Mouse (Mus musculus) limb, embryonic 13.5 days (tissue): Measurements from ENCODE around the gene Srsf4. TPM values are rescaled to one million over a fixed set of nuclear protein-coding genes. Genes with fewer than 3 reads are reported as not detected.
A peak's percentile ranks its signal among the peaks of the same experiment; 100 is the strongest.

ENCODE experiments used
- ATAC-seq: fragments of 200-750 bp; cut with Nextera tagmentation; 2 replicates; pipeline ENCODE4 v1.8.0; 2017; ENCODE audit warnings: low read depth, moderate number of reproducible peaks, moderate TSS enrichment; ENCODE audit not compliant: low FRiP score
- H3K27ac ChIP-seq: fragments of 300-500 bp; sonication (generic); 2 replicates; pipeline ENCODE4 v1.5.1; 2015; ENCODE audit warnings: inconsistent platforms, mild to moderate bottlenecking, moderate library complexity
- H3K27me3 ChIP-seq: fragments of 300-500 bp; sonication (generic); 2 replicates; pipeline ENCODE4 v1.6.1; 2015; ENCODE audit warnings: mild to moderate bottlenecking, inconsistent platforms
- H3K36me3 ChIP-seq: fragments of 300-500 bp; sonication (generic); 2 replicates; pipeline ENCODE4 v1.6.1; 2015; ENCODE audit warnings: inconsistent platforms, mild to moderate bottlenecking, moderate library complexity
- H3K4me1 ChIP-seq: fragments of 300-500 bp; sonication (generic); 2 replicates; pipeline ENCODE4 v1.6.1; 2015; ENCODE audit warnings: inconsistent platforms
- H3K4me2 ChIP-seq: fragments of 300-500 bp; sonication (generic); replicated peaks from 2 replicates; pipeline ENCODE4 v1.6.1; 2015; ENCODE audit warnings: inconsistent platforms, mild to moderate bottlenecking, moderate library complexity
- H3K4me3 ChIP-seq: fragments of 300-500 bp; sonication (generic); 2 replicates; pipeline ENCODE4 v1.5.1; 2015; ENCODE audit warnings: moderate library complexity, mild to moderate bottlenecking, inconsistent platforms
- H3K9ac ChIP-seq: fragments of 300-500 bp; sonication (generic); 2 replicates; pipeline ENCODE4 v1.6.1; 2015; ENCODE audit warnings: mild to moderate bottlenecking, inconsistent platforms
- H3K9me3 ChIP-seq: fragments of 300-500 bp; sonication (generic); 2 replicates; pipeline ENCODE4 v1.6.1; 2016; ENCODE audit warnings: inconsistent platforms
- WGBS: fragments of 180-500 bp; shearing (Covaris S2); methylation state at CpG from one replicate; pipeline ENCODE4 v1.1.7; 2015; 5-methylcytosine and 5-hydroxymethylcytosine counted together
- polyA plus RNA-seq: library from polyadenylated mRNA; unstranded; fragments of >200 nt; fragmentation: Nextera tagmentation; extraction: Ambion mirVana; gene quantifications from 2 replicates; pipeline ENCODE4 v1.2.1, GENCODE M21; 2015

Srsf4 gene
- polyA plus RNA-seq, 1 experiment from 2014 or later, result 123 TPM

- H3K9ac ChIP-seq, result no peak overlapping the region
- peaks cover 18% of the 10 kb centered on the region for H3K4me1 ChIP-seq
- no peak overlapping the region for H3K4me2 ChIP-seq
- no peaks in the 10 kb centered on the region for H3K27me3 ChIP-seq
- H3K27ac ChIP-seq, result no peak overlapping the region
- H3K36me3 ChIP-seq, result peaks cover 37% of the 10 kb centered on the region
- H3K9me3 ChIP-seq, result no peaks in the 10 kb centered on the region
- H3K4me3 ChIP-seq, result no peak overlapping the region
- 66% methylated on average over 6 of the region's 6 CpGs for WGBS
- no peak for ATAC-seq
Observed at GRCm38 (mm10) chr4:131906423-131906822, 33.0 kb downstream of the Srsf4 start.

DNA sequence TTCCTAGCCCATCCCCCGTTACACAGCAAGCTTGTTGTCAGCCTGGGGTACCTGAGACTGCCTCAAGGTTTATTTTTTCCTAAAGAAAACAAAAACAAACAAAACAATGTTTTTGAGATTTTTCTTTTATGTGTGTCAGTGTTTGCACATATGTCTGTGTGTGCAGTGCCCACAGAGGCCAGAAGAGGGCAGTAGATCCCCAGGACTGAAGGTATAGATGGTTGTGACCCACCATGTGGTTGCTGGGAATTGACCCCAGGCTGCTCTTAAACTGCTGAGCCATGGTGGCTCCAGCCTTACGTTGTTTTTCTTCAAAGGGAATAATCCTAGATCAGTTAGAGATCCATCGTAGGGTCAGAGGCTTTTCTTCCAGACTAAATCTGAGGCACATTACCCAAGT, 34.5 kb downstream of the Srsf4 start:
- no peak overlapping the region for H3K4me3 ChIP-seq
- H3K9ac ChIP-seq, result no peak overlapping the region
- no peak for ATAC-seq
- no peaks in the 10 kb centered on the region for H3K9me3 ChIP-seq
- no peak overlapping the region for H3K4me2 ChIP-seq
- no peak overlapping the region for H3K27ac ChIP-seq
- peaks cover 19% of the 10 kb centered on the region for H3K4me1 ChIP-seq
- H3K36me3 ChIP-seq, result peaks cover 23% of the 10 kb centered on the region
- H3K27me3 ChIP-seq, result peaks cover 5% of the 10 kb centered on the region
- WGBS, result 88% methylated on average over 3 of the region's 3 CpGs

- Histone ChIP-seq H3K4me2 (peak overlapping the region; percentile 45), H3K27ac (no peak overlapping the region; the same call in 1 of the 2 replicates), H3K36me3 (peaks cover 5% of the 10 kb centered on the region), H3K9me3 (no peaks in the 10 kb centered on the region), H3K4me3 (no peak overlapping the region), H3K4me1 (peaks cover 43% of the 10 kb centered on the region), H3K27me3 (peaks cover 15% of the 10 kb centered on the region), H3K9ac (no peak overlapping the region)
- ATAC-seq, result no peak
- 4% methylated on average over 18 of the region's 21 CpGs for WGBS
Observed at GRCm38 (mm10) chr4:131910237-131910994, 37.0 kb downstream of the Srsf4 start.

DNA sequence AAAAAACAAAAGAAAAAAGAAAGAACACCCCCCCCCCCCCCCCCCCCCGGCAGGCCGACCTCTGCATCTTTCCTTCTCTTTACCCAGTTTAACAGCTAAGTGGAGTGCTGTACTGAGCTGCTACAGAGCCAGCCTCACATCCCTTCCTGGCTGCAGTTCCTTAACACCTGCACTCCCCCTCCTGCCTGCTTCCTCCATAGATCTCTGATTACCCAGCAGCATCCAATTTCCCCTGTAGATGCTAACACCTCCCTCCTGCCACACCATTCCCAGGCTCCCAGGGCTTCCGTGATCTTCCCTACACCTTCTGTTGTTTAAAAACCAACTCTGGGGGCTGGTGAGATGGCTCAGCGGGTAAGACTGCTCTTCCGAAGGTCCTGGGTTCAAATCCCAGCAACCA, 38.1 kb downstream of the Srsf4 start:
- 29% methylated on average over 4 of the region's 5 CpGs for WGBS
- H3K4me1 ChIP-seq, result peaks cover 54% of the 10 kb centered on the region
- no peak for ATAC-seq

GRCm38 (mm10) chr4:131913526-131913925, 40.1 kb downstream of the Srsf4 start:
- H3K9me3 ChIP-seq, result no peaks in the 10 kb centered on the region
- no peak overlapping the region for H3K4me3 ChIP-seq
- H3K9ac ChIP-seq, result no peak overlapping the region
- ATAC-seq, result no peak
- H3K27ac ChIP-seq, result no peak overlapping the region
- WGBS, result 40% methylated on average over 10 of the region's 10 CpGs
- H3K36me3 ChIP-seq, result no peaks in the 10 kb centered on the region
- H3K4me1 ChIP-seq, result peaks cover 70% of the 10 kb centered on the region
- no peak overlapping the region for H3K4me2 ChIP-seq
- peaks cover 36% of the 10 kb centered on the region for H3K27me3 ChIP-seq

More for the DNA sequence above, 38.1 kb downstream of the Srsf4 start:
- H3K4me3 ChIP-seq, result no peak overlapping the region
- no peaks in the 10 kb centered on the region for H3K9me3 ChIP-seq
- no peaks in the 10 kb centered on the region for H3K36me3 ChIP-seq
- no peak overlapping the region for H3K9ac ChIP-seq
- H3K27ac ChIP-seq, result no peak overlapping the region
- H3K27me3 ChIP-seq, result peaks cover 22% of the 10 kb centered on the region
- no peak overlapping the region for H3K4me2 ChIP-seq

- Histone ChIP-seq H3K4me1 (peaks cover 76% of the 10 kb centered on the region), H3K9ac (no peak overlapping the region), H3K27me3 (peaks cover 36% of the 10 kb centered on the region), H3K4me2 (peak overlapping the region; percentile 22; the same call in 1 of the 2 replicates), H3K9me3 (no peaks in the 10 kb centered on the region), H3K36me3 (no peaks in the 10 kb centered on the region), H3K27ac (no peak overlapping the region), H3K4me3 (no peak overlapping the region)
- WGBS, result 11% methylated on average over 9 of the region's 9 CpGs
- ATAC-seq, result no peak
Observed at GRCm38 (mm10) chr4:131914046-131914643, 40.7 kb downstream of the Srsf4 start.

DNA sequence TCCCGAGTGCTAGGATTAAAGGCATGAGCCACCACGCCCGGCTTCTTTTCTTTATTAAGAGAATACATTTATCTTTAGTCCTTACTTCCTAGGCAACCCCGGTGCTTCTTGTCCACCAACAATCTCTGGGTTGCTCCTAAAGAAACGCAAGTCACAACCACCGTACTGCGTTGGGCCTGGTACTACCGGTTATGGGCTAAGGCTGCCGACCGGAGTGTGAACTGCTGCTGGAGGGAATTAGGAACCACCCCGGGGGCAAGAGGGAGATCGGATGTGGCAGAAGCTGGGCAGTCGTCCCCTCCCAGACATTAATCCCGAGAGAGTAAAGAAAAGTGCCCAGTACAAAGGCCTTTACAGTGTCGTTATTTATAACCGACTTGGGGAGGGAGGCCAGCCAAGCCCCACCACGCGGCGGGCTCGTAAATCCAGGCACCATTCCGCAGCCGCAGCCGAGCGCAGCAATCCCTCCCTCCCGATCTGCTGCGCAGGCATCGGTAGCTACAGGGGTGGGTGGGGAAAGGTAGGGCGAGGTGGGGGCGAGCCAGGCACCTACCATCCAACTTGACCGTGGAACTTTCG, 41.6 kb downstream of the Srsf4 start:
- peak overlapping the region; percentile 63 for H3K4me2 ChIP-seq
- H3K9ac ChIP-seq, result peak overlapping the region; percentile 43; the same call in 1 of the 2 replicates
- ATAC-seq, result 0 out of 2 replicates have a peak, but pooled peaks have one; percentile 26
- no peaks in the 10 kb centered on the region for H3K36me3 ChIP-seq
- 2% methylated on average over 31 of the region's 31 CpGs for WGBS
- peaks cover 36% of the 10 kb centered on the region for H3K27me3 ChIP-seq
- H3K4me3 ChIP-seq, result peak overlapping the region; percentile 33
- H3K9me3 ChIP-seq, result no peaks in the 10 kb centered on the region
- H3K4me1 ChIP-seq, result peaks cover 78% of the 10 kb centered on the region
- H3K27ac ChIP-seq, result peak overlapping the region; percentile 70

- ATAC-seq, result no peak
- Histone ChIP-seq H3K4me1 (peaks cover 77% of the 10 kb centered on the region), H3K4me3 (peak overlapping the region; percentile 33), H3K36me3 (no peaks in the 10 kb centered on the region), H3K27me3 (peaks cover 36% of the 10 kb centered on the region), H3K27ac (peak overlapping the region; percentile 10; the same call in 1 of the 2 replicates), H3K9ac (peak overlapping the region; percentile 43; the same call in 1 of the 2 replicates), H3K9me3 (no peaks in the 10 kb centered on the region), H3K4me2 (peak overlapping the region; percentile 63)
- 24% methylated on average over 13 of the region's 13 CpGs for WGBS
Observed at GRCm38 (mm10) chr4:131915821-131916328, 42.5 kb downstream of the Srsf4 start.

- no peak overlapping the region for H3K27ac ChIP-seq
Observed at GRCm38 (mm10) chr4:131916425-131916824, 43.0 kb downstream of the Srsf4 start.

DNA sequence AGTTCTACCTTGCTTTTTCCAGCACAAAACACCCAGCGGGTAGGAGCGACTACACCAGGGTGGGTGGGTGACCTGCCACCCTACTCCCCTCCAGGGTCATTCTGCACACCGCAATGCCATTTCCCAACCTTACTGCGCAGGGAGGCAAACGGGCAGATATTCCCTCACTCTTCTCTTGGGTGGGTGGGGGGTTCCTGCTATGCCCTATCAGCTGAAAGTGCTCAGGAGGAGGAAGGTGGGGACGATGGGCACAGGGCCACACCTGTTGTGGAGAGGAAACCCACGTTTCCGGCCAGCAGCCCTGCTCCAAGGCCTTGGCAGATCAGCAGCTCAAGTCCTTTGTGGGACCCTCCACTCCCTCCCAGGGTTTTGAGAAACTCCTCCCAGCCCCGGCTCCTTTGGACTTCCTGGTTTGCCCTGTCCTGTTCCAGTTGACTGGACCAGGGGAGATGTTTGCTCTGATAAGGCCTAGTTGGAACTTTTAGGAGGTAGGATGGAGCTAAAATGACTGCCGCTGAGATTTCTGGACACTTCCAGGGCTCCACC, 43.7 kb downstream of the Srsf4 start:
- Histone ChIP-seq H3K27me3 (peaks cover 39% of the 10 kb centered on the region), H3K27ac (no peak overlapping the region), H3K4me1 (peaks cover 78% of the 10 kb centered on the region), H3K9ac (no peak overlapping the region), H3K4me3 (no peak overlapping the region), H3K9me3 (no peaks in the 10 kb centered on the region), H3K36me3 (no peaks in the 10 kb centered on the region), H3K4me2 (no peak overlapping the region)
- 81% methylated on average over 10 of the region's 10 CpGs for WGBS
- no peak for ATAC-seq

More at GRCm38 (mm10) chr4:131916425-131916824, 43.0 kb downstream of the Srsf4 start:
- WGBS, result 9% methylated on average over 15 of the region's 15 CpGs
- Histone ChIP-seq H3K4me3 (no peak overlapping the region), H3K36me3 (no peaks in the 10 kb centered on the region), H3K9me3 (no peaks in the 10 kb centered on the region), H3K27me3 (peaks cover 36% of the 10 kb centered on the region), H3K4me2 (peak overlapping the region; percentile 63; the same call in 1 of the 2 replicates), H3K4me1 (peaks cover 75% of the 10 kb centered on the region), H3K9ac (no peak overlapping the region)
- ATAC-seq, result no peak

- 58% methylated on average over 7 of the region's 7 CpGs for WGBS
- Histone ChIP-seq H3K9ac (no peak overlapping the region), H3K4me1 (peaks cover 86% of the 10 kb centered on the region), H3K4me2 (peak overlapping the region; percentile 85), H3K9me3 (no peaks in the 10 kb centered on the region), H3K27ac (peak overlapping the region; percentile 93; the same call in 1 of the 2 replicates), H3K4me3 (no peak overlapping the region), H3K36me3 (peaks cover 8% of the 10 kb centered on the region), H3K27me3 (peaks cover 42% of the 10 kb centered on the region)
- no peak for ATAC-seq
Observed at GRCm38 (mm10) chr4:131918026-131918533, 44.7 kb downstream of the Srsf4 start.
